Mouse (Mus musculus) Patski (cell line): ENCODE results near the gene Ankrd2. TPM values are rescaled to one million over a fixed set of nuclear protein-coding genes. Genes with fewer than 3 reads are reported as not detected.
"Not testable (repeated sequence)": the region's sequence is repeated elsewhere in the genome, so short reads cannot be mapped to it uniquely, and the experiment has no call there.

Source experiments
- ATAC-seq: fragments of 100-300 bp; one replicate; pipeline ENCODE4 v1.8.0; 2021
- CTCF ChIA-PET: fragments of 350-600 bp; sonication (Branson Sonifier 250); formaldehyde crosslinking; loops from one replicate; lab custom pipeline; 2022; ENCODE audit warnings: inconsistent platforms; lab: Charles Lee
- POLR2A ChIA-PET: fragments of 350-600 bp; sonication (Branson Sonifier 250); formaldehyde crosslinking; loops from one replicate; lab custom pipeline; 2022; ENCODE audit warnings: antibody characterized with exemption, inconsistent platforms; lab: Charles Lee
- DNase-seq: peaks from one replicate; pipeline ENCODE4 v3.0.0-alpha.2; 2011; ENCODE audit warnings: low read depth, low spot score
- H3K27me3 ChIP-seq: fragments of 371-371 bp; one replicate; pipeline ENCODE4 v1.5.1; 2021
- CTCF ChIP-seq: fragments of 100-300 bp; IDR thresholded peaks from one replicate; pipeline ENCODE4 v1.5.1; 2021
- in situ Hi-C: fragments of 300-500 bp; cut with MboI; formaldehyde crosslinking; loops from 3 replicates; pipeline ENCODE4 v1.11.1; 2018; ENCODE audit warnings: low pct_unique_long_range_greater_than_20kb, mixed read lengths
- polyA plus RNA-seq: library from polyadenylated mRNA; unstranded; gene quantifications from one replicate; pipeline ENCODE4 v1.2.3, GENCODE M21; 2021

The Ankrd2 gene
- polyA plus RNA-seq, 1 experiment from 2014 or later: 0.83 TPM

- TF ChIP-seq CTCF: no peak
- ChIA-PET POLR2A (interaction anchor here (0.8 to 1.5 kb wide), 3 partner anchors 11 to 53 kb away, joined by 3 to 5 read pairs (median 4); partner anchors contain the start of gene Pi4k2a), CTCF (interaction anchor here (2.3 to 3.7 kb wide), 4 partner anchors 9 to 85 kb away, joined by 5 to 21 read pairs (median 12); partner anchors contain the start of genes Ankrd2 and Pi4k2a)
- in situ Hi-C loops: no loop called here
- no peaks in the 10 kb centered on the region for H3K27me3 ChIP-seq
- ATAC-seq (no peak), DNase-seq (no peak)
Observed at GRCm38 (mm10) chr19:42079006-42079405, 43.2 kb downstream of the Ankrd2 start.

GRCm38 (mm10) chr19:42079950-42080349 is 44.1 kb downstream of the Ankrd2 start:
- ChIA-PET POLR2A (interaction anchor here (0.8 to 1.4 kb wide), 3 partner anchors 9 to 48 kb away, joined by 3 to 5 read pairs (median 4); partner anchors contain the start of gene Pi4k2a), CTCF (interaction anchor here (0.9 to 3.7 kb wide), 10 partner anchors 8 to 86 kb away, joined by 3 to 21 read pairs (median 4); partner anchors contain the start of genes Ankrd2, Hoga1 and Pi4k2a)
- no peaks in the 10 kb centered on the region for H3K27me3 ChIP-seq
- in situ Hi-C loops: no loop called here
- no peak for TF ChIP-seq CTCF
- peak; percentile 81 for ATAC-seq
- no peak for DNase-seq

GRCm38 (mm10) chr19:42080469-42080868 is 44.7 kb downstream of the Ankrd2 start:
- DNase-seq: no peak
- POLR2A ChIA-PET: interaction anchor here (0.6 to 1.2 kb wide), 2 partner anchors 9 to 20 kb away, joined by 3 to 4 read pairs; no protein-coding TSS in a partner anchor
- CTCF ChIA-PET: interaction anchor here (0.9 to 3.7 kb wide), 10 partner anchors 8 to 86 kb away, joined by 3 to 21 read pairs (median 4); partner anchors contain the start of genes Ankrd2, Hoga1 and Pi4k2a
- ATAC-seq: no peak
- in situ Hi-C loops: no loop called here
- H3K27me3 ChIP-seq: no peaks in the 10 kb centered on the region
- TF ChIP-seq CTCF: no peak

- ATAC-seq, H3K27me3 ChIP-seq, DNase-seq, in situ Hi-C loops: not testable (repeated sequence)
- CTCF ChIA-PET: interaction anchor here (1.8 kb wide), 1 partner anchor 9 kb away, joined by 6 read pairs; no protein-coding TSS in a partner anchor
- POLR2A ChIA-PET: interaction anchor here (0.7 to 0.9 kb wide), 3 partner anchors 7 to 80 kb away, joined by 3 read pairs; no protein-coding TSS in a partner anchor
Observed at GRCm38 (mm10) chr19:42081613-42082012, 45.8 kb downstream of the Ankrd2 start.

GRCm38 (mm10) chr19:42085690-42086089 is 49.9 kb downstream of the Ankrd2 start:
- H3K27me3 ChIP-seq: no peaks in the 10 kb centered on the region
- no peak for DNase-seq
- TF ChIP-seq CTCF: no peak
- ChIA-PET CTCF (no interaction called here), POLR2A (no interaction called here)
- ATAC-seq: no peak
- in situ Hi-C loops: no loop called here

- CTCF ChIA-PET: interaction anchor here (1.9 kb wide), 1 partner anchor 12 kb away, joined by 9 read pairs; no protein-coding TSS in a partner anchor
- in situ Hi-C loops: no loop called here
- ATAC-seq (peak; percentile 42), DNase-seq (no peak)
- POLR2A ChIA-PET: no interaction called here
- TF ChIP-seq CTCF: no peak
- no peaks in the 10 kb centered on the region for H3K27me3 ChIP-seq
Observed at GRCm38 (mm10) chr19:42086166-42086565, 50.4 kb downstream of the Ankrd2 start, which contains the start of gene Morn4. Gene Morn4 (minus strand): TSS chr19:42086357.

GRCm38 (mm10) chr19:42089103-42089747 is 53.4 kb downstream of the Ankrd2 start:
- H3K27me3 ChIP-seq: no peaks in the 10 kb centered on the region
- in situ Hi-C loops: no loop called here
- POLR2A ChIA-PET: interaction anchor here (0.5 to 1.8 kb wide), 6 partner anchors 8 to 144 kb away, joined by 3 to 6 read pairs (median 4); partner anchors contain the start of genes Avpi1 and Hoga1
- TF ChIP-seq CTCF: no peak
- DNase-seq: no peak
- CTCF ChIA-PET: interaction anchor here (0.8 to 4.5 kb wide), 11 partner anchors 10 to 77 kb away, joined by 3 to 23 read pairs (median 9); partner anchors contain the start of genes Ankrd2 and Hoga1
- no peak for ATAC-seq

- in situ Hi-C loops: no loop called here
- no peak for TF ChIP-seq CTCF
- peak; percentile 92 for DNase-seq
- H3K27me3 ChIP-seq: no peaks in the 10 kb centered on the region
- ChIA-PET POLR2A (interaction anchor here (0.6 to 1.6 kb wide), 9 partner anchors 10 to 143 kb away, joined by 3 to 6 read pairs (median 4); partner anchors contain the start of gene Avpi1), CTCF (interaction anchor here (1.1 to 4.5 kb wide), 9 partner anchors 11 to 77 kb away, joined by 3 to 23 read pairs (median 10); partner anchors contain the start of genes Ankrd2 and Hoga1)
- ATAC-seq: peak; percentile 97
Observed at GRCm38 (mm10) chr19:42089748-42090595, 54.2 kb downstream of the Ankrd2 start, which contains the start of gene Pi4k2a. Gene Pi4k2a (plus strand): TSS chr19:42090470.

- POLR2A ChIA-PET: interaction anchor here (0.6 to 1.6 kb wide), 8 partner anchors 9 to 72 kb away, joined by 3 to 5 read pairs (median 3); partner anchors contain the start of gene Avpi1
- TF ChIP-seq CTCF: no peak
- CTCF ChIA-PET: interaction anchor here (1.1 to 4.5 kb wide), 7 partner anchors 12 to 76 kb away, joined by 4 to 23 read pairs (median 10); partner anchors contain the start of genes Ankrd2 and Hoga1
- ATAC-seq (peak; percentile 22), DNase-seq (no peak)
- H3K27me3 ChIP-seq: no peaks in the 10 kb centered on the region
- in situ Hi-C loops: no loop called here
Observed at GRCm38 (mm10) chr19:42090637-42091141, 54.9 kb downstream of the Ankrd2 start.

Other genes starting within 250 kb of the Ankrd2 start
- 13.6 TPM for gene Arhgap19, start 234.0 kb upstream of the Ankrd2 start, polyA plus RNA-seq
- gene Frat1, start 206.0 kb upstream of the Ankrd2 start, polyA plus RNA-seq: 3.9 TPM
- gene Frat2, start 187.9 kb upstream of the Ankrd2 start, polyA plus RNA-seq: 17.1 TPM
- 17.9 TPM for gene Rrp12, start 139.8 kb upstream of the Ankrd2 start, polyA plus RNA-seq
- gene Pgam1, start 124.1 kb upstream of the Ankrd2 start, polyA plus RNA-seq: 883 TPM
- 47.2 TPM for gene Exosc1, start 102.6 kb upstream of the Ankrd2 start, polyA plus RNA-seq
- gene Zdhhc16, start 102.5 kb upstream of the Ankrd2 start, polyA plus RNA-seq: 87.9 TPM
- 56.8 TPM for gene Mms19, start 54.8 kb upstream of the Ankrd2 start, polyA plus RNA-seq
- 45.0 TPM for gene Ubtd1, start 54.2 kb upstream of the Ankrd2 start, polyA plus RNA-seq
- 51.2 TPM for gene Hoga1, start 9.6 kb downstream of the Ankrd2 start, polyA plus RNA-seq
- 2.7 TPM for gene 4933411K16Rik, start 16.2 kb downstream of the Ankrd2 start, polyA plus RNA-seq
- gene Morn4, start 50.4 kb downstream of the Ankrd2 start, polyA plus RNA-seq: 38.1 TPM
- 47.6 TPM for gene Pi4k2a, start 54.5 kb downstream of the Ankrd2 start, polyA plus RNA-seq
- gene Avpi1, start 93.1 kb downstream of the Ankrd2 start, polyA plus RNA-seq: 34.6 TPM
- gene Marveld1, start 111.4 kb downstream of the Ankrd2 start, polyA plus RNA-seq: 34.3 TPM
- gene Zfyve27, start 128.0 kb downstream of the Ankrd2 start, polyA plus RNA-seq: 59.5 TPM
- 0.04 TPM for gene Sfrp5, start 166.3 kb downstream of the Ankrd2 start, polyA plus RNA-seq
- gene Golga7b, start 211.6 kb downstream of the Ankrd2 start, polyA plus RNA-seq: 0.12 TPM